13 mouse cellular contexts compared by ENCODE assay signal in genomic region chr1:155425285-155425684, GRCm38 (mm10).
"Had no signal": no experiment of that assay in that cellular context is flagged by ENCODE, and none has a peak within 500 bp of the region (broad histone marks: within the 10 kb centered on the region; RNA-seq: fewer than 3 reads in every experiment).

No protein-coding gene starts in this region.

- H3K9ac ChIP-seq: midbrain, embryonic 12.5 days; neural tube, embryonic 15.5 days had no signal

- H3K27ac ChIP-seq: left cerebral cortex, adult 2 months; limb, embryonic 10.5 days; midbrain, embryonic 12.5 days; neural tube, embryonic 15.5 days had no signal

- H3K4me1 ChIP-seq: limb, embryonic 10.5 days; neural tube, embryonic 15.5 days had no signal

- H3K36me3 ChIP-seq: limb, embryonic 10.5 days; midbrain, embryonic 12.5 days; neural tube, embryonic 15.5 days had no signal

- H3K4me2 ChIP-seq: midbrain, embryonic 12.5 days; neural tube, embryonic 15.5 days had no signal

- ATAC-seq: intestine, postnatal 0 days; lung, postnatal 0 days had no signal

- DNase-seq: kidney, adult 8-10 months; kidney, postnatal 25 days; lung, adult 2 months; lung, postnatal 36 days; right cerebral cortex, postnatal 25 days; thymus, postnatal 36 days had no signal

- H3K9me3 ChIP-seq: limb, embryonic 10.5 days; megakaryocyte, embryonic 14.5 days; midbrain, embryonic 12.5 days; neural tube, embryonic 15.5 days had no signal

- H3K27me3 ChIP-seq: neural tube, embryonic 15.5 days had no signal

- H3K4me3 ChIP-seq: left cerebral cortex, adult 2 months; limb, embryonic 10.5 days; megakaryocyte, embryonic 14.5 days; midbrain, embryonic 12.5 days; neural tube, embryonic 15.5 days had no signal
